Mouse (Mus musculus) cerebellum, adult 2 months (tissue): ENCODE measurements at regions not wholly inside any gene's neighbourhood (a gene's known extent, or its start where the extent isn't known, plus 50 kb on each side); places are given as distances from the start of the nearest gene placed in this dataset.

Source experiments
- CTCF ChIP-seq: fragments of 200-500 bp; IDR thresholded peaks from 2 replicates; pipeline ENCODE4 v1.5.1; 2011; ENCODE audit warnings: low read depth, mild to moderate bottlenecking, control low read depth, low read length, moderate library complexity, borderline replicate concordance; ENCODE audit not compliant: insufficient read depth
- POLR2A ChIP-seq: fragments of 200-500 bp; IDR thresholded peaks from 2 replicates; pipeline ENCODE4 v1.6.1; 2011; ENCODE audit warnings: low read length, control low read depth, borderline replicate concordance; ENCODE audit not compliant: insufficient read depth

- TF ChIP-seq CTCF, result no peak
- TF ChIP-seq POLR2A, result no peak
Measured at GRCm38 (mm10) chr14:99418970-99419369, 120.5 kb downstream of the Klf5 start.
